In genomic region chr7:97154756-97155487, GRCm38 (mm10) we compare ENCODE assay signal across 9 mouse cellular contexts.
DNase-seq lines count a peak whose midpoint lies in the region; ATAC-seq and TF ChIP-seq lines count a peak whose summit lies in the region.
"Had no signal": no experiment of that assay in that cellular context is flagged by ENCODE, and none has a peak within 500 bp of the region (broad histone marks: within the 10 kb centered on the region; RNA-seq: fewer than 3 reads in every experiment).

No protein-coding gene starts in this region.

- H3K4me3 ChIP-seq in neural tube, embryonic 13.5 days = no peak overlapping the region
- H3K4me3 ChIP-seq in gastrocnemius, adult 2 months = no peak overlapping the region
- H3K4me3 ChIP-seq: hindbrain, embryonic 15.5 days; midbrain, embryonic 12.5 days had no signal

- H3K4me2 ChIP-seq in neural tube, embryonic 13.5 days = no peak overlapping the region
- H3K4me2 ChIP-seq: hindbrain, embryonic 15.5 days; midbrain, embryonic 12.5 days had no signal

- 74% methylated on average over 2 of the region's 2 CpGs for WGBS in neural tube, embryonic 13.5 days

- H3K27ac ChIP-seq in neural tube, embryonic 13.5 days (replicated peaks) = 0 out of 2 replicates have a peak overlapping the region, but pooled peaks have one; percentile 38
- H3K27ac ChIP-seq in gastrocnemius, adult 2 months = peak overlapping the region; percentile 36; the same call in 1 of the 2 replicates
- H3K27ac ChIP-seq: hindbrain, embryonic 15.5 days; midbrain, embryonic 12.5 days had no signal

- 0 out of 2 replicates have a peak, but pooled peaks have one; percentile 23 for ATAC-seq in neural tube, embryonic 13.5 days (ENCODE audit: low read depth)

- H3K27me3 ChIP-seq in neural tube, embryonic 13.5 days = no peaks in the 10 kb centered on the region
- H3K27me3 ChIP-seq: hindbrain, embryonic 15.5 days; midbrain, embryonic 12.5 days had no signal

- peaks cover 23% of the 10 kb centered on the region for H3K4me1 ChIP-seq in neural tube, embryonic 13.5 days (replicated peaks)
- H3K4me1 ChIP-seq: midbrain, embryonic 12.5 days had no signal

- H3K36me3 ChIP-seq in neural tube, embryonic 13.5 days = no peaks in the 10 kb centered on the region
- H3K36me3 ChIP-seq: hindbrain, embryonic 15.5 days; midbrain, embryonic 12.5 days had no signal

- no peak for TF ChIP-seq CTCF in gastrocnemius, adult 2 months (IDR thresholded peaks at IDR 0.05)

- H3K9me3 ChIP-seq in neural tube, embryonic 13.5 days = no peaks in the 10 kb centered on the region
- H3K9me3 ChIP-seq: hindbrain, embryonic 15.5 days; midbrain, embryonic 12.5 days had no signal

- no peak overlapping the region for H3K9ac ChIP-seq in neural tube, embryonic 13.5 days
- H3K9ac ChIP-seq: hindbrain, embryonic 15.5 days; midbrain, embryonic 12.5 days had no signal

- DNase-seq in neural tube, embryonic 10.5 days (ENCODE audit: extremely low spot score, low spot score) = no peak
- peak; percentile 35 for DNase-seq in gastrocnemius, adult 2 months
- peak; percentile 10 to 42 for DNase-seq in kidney, postnatal 25 days
- DNase-seq in right cerebral cortex, postnatal 14 days = peak; percentile 36
- DNase-seq in yolk sac, embryonic 10.5 days (ENCODE audit: low spot score) = no peak
- DNase-seq in cerebellum, adult 11 months = no peak

- intact Hi-C loops in gastrocnemius, adult 2 months (cut with DNase I) = no loop called here

Comparison
In these comparisons a context has a peak if more than half of its experiments do, and no peak if none do; other contexts are left out.
1. DNase-seq: peak in gastrocnemius, adult 2 months (single experiment), kidney, postnatal 25 days (2 of 2) and right cerebral cortex, postnatal 14 days (single experiment); none in neural tube, embryonic 10.5 days (single experiment), yolk sac, embryonic 10.5 days (single experiment) and cerebellum, adult 11 months (single experiment).